Mouse (Mus musculus) bone marrow macrophage, adult 2 months (primary cell): ENCODE data around the gene Ager.

Source experiments
- CTCF ChIP-seq: IDR thresholded peaks from 2 replicates; pipeline ENCODE4 v1.5.1; 2012; ENCODE audit warnings: low read depth, mild to moderate bottlenecking, low read length, moderate library complexity
- POLR2A ChIP-seq: IDR thresholded peaks from 2 replicates; pipeline ENCODE4 v1.6.1; 2012; ENCODE audit warnings: mild to moderate bottlenecking, low read depth, low read length, borderline replicate concordance

GRCm38 (mm10) chr17:34559116-34559515 is 38.5 kb upstream of the Ager start:
- TF ChIP-seq CTCF (no peak), POLR2A (no peak)
